Mouse (Mus musculus) liver, embryonic 14.5 days (tissue): ENCODE measurements at regions not wholly inside any gene's neighbourhood (a gene's known extent, or its start where the extent isn't known, plus 50 kb on each side); places are given as distances from the start of the nearest gene placed in this dataset.

Experiments used
- CTCF ChIP-seq: IDR thresholded peaks from 2 replicates; pipeline ENCODE4 v1.5.1; 2016; ENCODE audit warnings: antibody characterized with exemption, low read depth, control low read depth
- EP300 ChIP-seq: IDR thresholded peaks from 2 replicates; pipeline ENCODE4 v1.6.1; 2016; ENCODE audit warnings: antibody characterized with exemption, low read depth

- no peak for TF ChIP-seq CTCF
- no peak for TF ChIP-seq EP300
Observed at GRCm38 (mm10) chr8:30735338-30735737, 2693.2 kb upstream of the 5930422O12Rik start.
